Mouse (Mus musculus) kidney, adult 2 months (tissue): ENCODE measurements around the gene Ap2s1.

Experiments
- CTCF ChIP-seq: fragments of 200-500 bp; conservative IDR thresholded peaks from 2 replicates; pipeline ENCODE4 v1.5.1; 2011; ENCODE audit warnings: low read depth, mild to moderate bottlenecking, control low read depth, low read length, moderate library complexity, mixed read lengths; ENCODE audit not compliant: insufficient read depth, insufficient read length
- POLR2A ChIP-seq: fragments of 200-500 bp; IDR thresholded peaks from one replicate; pipeline ENCODE4 v1.6.1; 2011; ENCODE audit warnings: low read depth, low read length, control low read depth

DNA sequence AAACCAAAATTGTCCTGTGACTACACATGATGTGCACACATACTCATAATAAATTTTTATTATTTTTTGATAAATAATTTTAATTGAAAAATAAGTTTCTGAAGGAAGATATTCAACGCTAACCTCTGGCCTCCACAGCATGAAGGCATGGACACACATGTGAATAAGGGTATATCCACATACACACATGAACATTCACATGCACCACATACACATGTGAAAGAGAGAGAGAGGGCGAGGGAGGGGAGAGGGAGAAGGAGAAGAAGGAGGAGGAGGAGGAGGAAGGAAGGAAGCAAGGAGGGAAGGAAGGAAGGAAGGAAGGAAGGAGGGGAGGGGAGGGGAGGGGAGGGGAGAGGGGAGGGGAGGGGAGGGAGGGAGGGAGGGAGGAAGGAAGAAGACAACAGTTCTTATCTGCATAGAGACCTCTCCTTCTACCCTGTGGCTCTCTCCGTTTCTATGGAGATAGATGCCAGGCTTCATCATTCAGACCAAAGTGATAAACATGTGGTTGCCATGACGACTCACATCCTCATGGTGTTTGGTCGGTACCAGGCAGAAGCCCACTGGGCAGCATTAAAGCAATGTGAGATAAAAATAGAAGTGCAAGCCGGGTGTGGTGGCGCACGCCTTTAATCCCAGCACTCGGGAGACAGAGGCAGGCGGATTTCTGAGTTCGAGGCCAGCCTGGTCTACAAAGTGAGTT lies 20.8 kb downstream of the Ap2s1 start:
- TF ChIP-seq CTCF: no peak
- no peak for TF ChIP-seq POLR2A
